Mouse (Mus musculus) urinary bladder, adult 2 months (tissue): Measurements from ENCODE around the gene Grk5. TPM values are rescaled to one million over a fixed set of nuclear protein-coding genes. Genes with fewer than 3 reads are reported as not detected.

Experiments used
- DNase-seq: peaks from one replicate; pipeline ENCODE4 v3.0.0; 2022; ENCODE audit warnings: low spot score
- polyA plus RNA-seq: library from polyadenylated mRNA; depleted of rRNA; stranded (reverse); fragments of >200 nt; gene quantifications from 2 replicates; pipeline ENCODE4 v1.2.3, GENCODE M21; 2012

Grk5 gene
- polyA plus RNA-seq, 1 experiment = 6.4 TPM

GRCm38 (mm10) chr19:60973508-60973907, 84.0 kb downstream of the Grk5 start:
- DNase-seq = no peak

GRCm38 (mm10) chr19:60979581-60979980, 90.0 kb downstream of the Grk5 start:
- no peak for DNase-seq

GRCm38 (mm10) chr19:60981391-60981790, 91.8 kb downstream of the Grk5 start:
- DNase-seq = no peak

- no peak for DNase-seq
These were observed 92.3 kb downstream of the Grk5 start for GRCm38 (mm10) chr19:60981894-60982293.

- no peak for DNase-seq
These were observed 100.2 kb downstream of the Grk5 start for GRCm38 (mm10) chr19:60989766-60990165.

- DNase-seq = no peak
These were observed 104.7 kb downstream of the Grk5 start for GRCm38 (mm10) chr19:60994214-60994613.

- DNase-seq = no peak
These were observed 105.3 kb downstream of the Grk5 start for GRCm38 (mm10) chr19:60994845-60995244.

- no peak for DNase-seq
These were observed 108.2 kb downstream of the Grk5 start for GRCm38 (mm10) chr19:60997784-60998183.

- no peak for DNase-seq
These were observed 110.1 kb downstream of the Grk5 start for GRCm38 (mm10) chr19:60999652-61000051.

GRCm38 (mm10) chr19:61000958-61001357, 111.4 kb downstream of the Grk5 start:
- DNase-seq = no peak

GRCm38 (mm10) chr19:61009266-61009665, 119.7 kb downstream of the Grk5 start:
- no peak for DNase-seq

- no peak for DNase-seq
These were observed 128.1 kb downstream of the Grk5 start for GRCm38 (mm10) chr19:61017477-61018266.

- no peak for DNase-seq
These were observed 132.0 kb downstream of the Grk5 start for GRCm38 (mm10) chr19:61021502-61021901.

GRCm38 (mm10) chr19:61021939-61022566, 132.5 kb downstream of the Grk5 start:
- DNase-seq = no peak

GRCm38 (mm10) chr19:61031570-61031969, 142.0 kb downstream of the Grk5 start:
- no peak for DNase-seq

GRCm38 (mm10) chr19:61039151-61039550, 149.6 kb downstream of the Grk5 start:
- DNase-seq = no peak

GRCm38 (mm10) chr19:61048646-61049045, 159.1 kb downstream of the Grk5 start:
- no peak for DNase-seq

- no peak for DNase-seq
These were observed 159.9 kb downstream of the Grk5 start for GRCm38 (mm10) chr19:61049413-61049812.

GRCm38 (mm10) chr19:61051151-61051550, 161.6 kb downstream of the Grk5 start:
- no peak for DNase-seq

GRCm38 (mm10) chr19:61052008-61052407, 162.5 kb downstream of the Grk5 start:
- DNase-seq = no peak

- DNase-seq = no peak
These were observed 163.2 kb downstream of the Grk5 start for GRCm38 (mm10) chr19:61052786-61053185.

- no peak for DNase-seq
These were observed 167.3 kb downstream of the Grk5 start for GRCm38 (mm10) chr19:61056783-61057410.

GRCm38 (mm10) chr19:61057581-61057980, 168.0 kb downstream of the Grk5 start:
- no peak for DNase-seq
